Mouse (Mus musculus) midbrain, embryonic 14.5 days (tissue): Measurements from ENCODE around the gene E030018B13Rik. TPM values are rescaled to one million over a fixed set of nuclear protein-coding genes. Genes with fewer than 3 reads are reported as not detected.

Experiments
- ATAC-seq: fragments of 200-750 bp; cut with Nextera tagmentation; 2 replicates; pipeline ENCODE4 v1.8.0; 2017; ENCODE audit warnings: moderate number of reproducible peaks, moderate library complexity; ENCODE audit not compliant: low FRiP score, low TSS enrichment
- DNase-seq: peaks from one replicate; pipeline ENCODE4 v3.0.0-alpha.2; 2015
- H3K27ac ChIP-seq: fragments of 300-500 bp; sonication (generic); replicated peaks from 2 replicates; pipeline ENCODE4 v1.5.1; 2014; ENCODE audit warnings: mild to moderate bottlenecking, low read depth, low read length, moderate library complexity
- H3K27me3 ChIP-seq: fragments of 300-500 bp; sonication (generic); 2 replicates; pipeline ENCODE4 v1.6.1; 2014; ENCODE audit warnings: low read length, control low read depth, mixed read lengths; ENCODE audit not compliant: control insufficient read depth, insufficient read depth
- H3K36me3 ChIP-seq: fragments of 300-500 bp; sonication (generic); 2 replicates; pipeline ENCODE4 v1.6.1; 2014; ENCODE audit warnings: low read length, control low read depth; ENCODE audit not compliant: control insufficient read depth, insufficient read depth
- H3K4me1 ChIP-seq: fragments of 300-500 bp; sonication (generic); 2 replicates; pipeline ENCODE4 v1.6.1; 2014; ENCODE audit warnings: mild to moderate bottlenecking, antibody characterized with exemption, low read length, control low read depth; ENCODE audit not compliant: control insufficient read depth, insufficient read depth
- H3K4me2 ChIP-seq: fragments of 300-500 bp; sonication (generic); 2 replicates; pipeline ENCODE4 v1.6.1; 2014; ENCODE audit warnings: mild to moderate bottlenecking, low read length, moderate library complexity
- H3K4me3 ChIP-seq: fragments of 300-500 bp; sonication (generic); replicated peaks from 2 replicates; pipeline ENCODE4 v1.5.1; 2014; ENCODE audit warnings: low read depth, low read length
- H3K9ac ChIP-seq: fragments of 300-500 bp; sonication (generic); replicated peaks from 2 replicates; pipeline ENCODE4 v1.6.1; 2014; ENCODE audit warnings: mild to moderate bottlenecking, low read length, moderate library complexity
- H3K9me3 ChIP-seq: fragments of 300-500 bp; sonication (generic); 2 replicates; pipeline ENCODE4 v1.6.1; 2016; ENCODE audit warnings: low read length, control low read depth, mixed read lengths; ENCODE audit not compliant: control insufficient read depth
- WGBS: fragments of 180-500 bp; shearing (Covaris S2); extraction: QIAGEN DNeasy Blood & Tissue Kit; methylation state at CpG from one replicate; pipeline ENCODE4 v1.1.7; 2014; 5-methylcytosine and 5-hydroxymethylcytosine counted together
- polyA plus RNA-seq: library from polyadenylated mRNA; unstranded; fragments of >200 nt; fragmentation: Nextera tagmentation; extraction: Ambion mirVana; gene quantifications from 2 replicates; pipeline ENCODE4 v1.2.1, GENCODE M21; 2014

Gene E030018B13Rik
- polyA plus RNA-seq, 1 experiment from 2014 or later: not detected

DNA sequence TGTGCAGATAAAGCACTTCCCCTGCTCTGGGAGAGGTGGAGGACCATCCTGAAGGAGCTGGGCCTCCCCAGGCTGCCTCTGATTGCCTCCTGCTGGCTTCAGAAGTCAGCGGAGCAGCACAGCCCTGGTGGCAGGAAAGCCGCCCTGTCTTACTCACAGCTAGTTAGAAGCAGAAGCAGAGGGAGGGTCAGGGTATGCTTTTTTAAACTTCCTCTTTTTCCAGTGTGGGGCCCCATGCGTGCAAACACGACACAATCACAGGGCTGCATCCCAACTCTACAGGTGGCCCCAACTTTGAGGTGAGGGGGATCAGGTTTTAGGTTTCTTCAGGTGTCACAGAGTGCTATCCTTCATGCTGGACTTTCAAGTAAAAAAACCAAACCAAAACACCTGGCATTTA is 5.7 kb upstream of the E030018B13Rik start:
- ATAC-seq: no peak
- no peak overlapping the region for H3K9ac ChIP-seq
- DNase-seq: no peak
- H3K4me1 ChIP-seq: peaks cover 32% of the 10 kb centered on the region
- H3K4me3 ChIP-seq: no peak overlapping the region
- no peaks in the 10 kb centered on the region for H3K36me3 ChIP-seq
- no peaks in the 10 kb centered on the region for H3K27me3 ChIP-seq
- no peaks in the 10 kb centered on the region for H3K9me3 ChIP-seq
- H3K27ac ChIP-seq: no peak overlapping the region
- H3K4me2 ChIP-seq: no peak overlapping the region
- 42% methylated on average over 4 of the region's 4 CpGs for WGBS

DNA sequence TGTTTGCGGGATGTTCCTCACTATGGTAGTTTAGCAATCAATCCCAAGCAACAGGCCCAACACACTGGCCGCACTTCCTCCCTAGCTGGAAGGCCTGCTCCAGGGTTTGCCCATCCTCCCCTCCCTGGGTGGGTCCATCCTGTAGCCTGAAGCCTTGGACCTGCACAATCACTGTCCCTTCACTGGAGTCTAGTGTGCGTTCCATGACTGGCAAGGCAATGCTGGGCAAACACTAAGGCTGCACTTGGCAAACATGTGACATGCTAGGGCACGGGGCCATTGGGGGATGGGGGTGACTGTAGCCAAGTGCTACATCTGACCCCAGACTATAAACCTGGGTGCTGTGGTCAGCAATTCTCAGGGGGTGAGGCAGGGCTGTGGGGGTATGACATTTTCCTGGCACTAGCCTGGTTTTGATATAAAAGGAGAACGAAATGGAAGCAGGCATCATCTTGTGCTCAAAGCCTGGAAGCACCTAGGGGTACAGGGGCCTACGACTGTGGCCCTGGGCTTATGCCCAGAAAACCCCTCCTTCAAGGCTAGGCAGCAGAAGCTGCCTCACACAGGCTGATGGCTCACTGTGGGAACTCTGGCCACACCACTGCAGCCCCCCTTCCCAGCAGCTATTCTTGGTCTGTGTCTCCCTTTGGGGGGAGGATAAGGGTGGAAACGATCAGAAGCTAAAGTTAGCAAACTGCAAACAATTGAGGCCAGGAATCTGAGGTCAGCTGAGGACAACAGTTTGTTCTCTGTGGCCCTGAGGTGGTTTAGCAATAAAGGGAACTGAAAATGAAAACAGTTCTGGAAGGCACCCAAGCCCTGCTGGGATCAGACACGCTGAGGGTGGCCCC is 5.0 kb upstream of the E030018B13Rik start:
- Histone ChIP-seq H3K4me3 (no peak overlapping the region), H3K4me1 (peaks cover 32% of the 10 kb centered on the region), H3K27ac (peak overlapping the region; percentile 27; the same call in 1 of the 2 replicates), H3K9me3 (no peaks in the 10 kb centered on the region), H3K9ac (no peak overlapping the region), H3K27me3 (no peaks in the 10 kb centered on the region), H3K4me2 (no peak overlapping the region), H3K36me3 (no peaks in the 10 kb centered on the region)
- DNase-seq (no peak), ATAC-seq (0 out of 2 replicates have a peak, but pooled peaks have one; percentile 28)
- WGBS: 59% methylated on average over 8 of the region's 8 CpGs

DNA sequence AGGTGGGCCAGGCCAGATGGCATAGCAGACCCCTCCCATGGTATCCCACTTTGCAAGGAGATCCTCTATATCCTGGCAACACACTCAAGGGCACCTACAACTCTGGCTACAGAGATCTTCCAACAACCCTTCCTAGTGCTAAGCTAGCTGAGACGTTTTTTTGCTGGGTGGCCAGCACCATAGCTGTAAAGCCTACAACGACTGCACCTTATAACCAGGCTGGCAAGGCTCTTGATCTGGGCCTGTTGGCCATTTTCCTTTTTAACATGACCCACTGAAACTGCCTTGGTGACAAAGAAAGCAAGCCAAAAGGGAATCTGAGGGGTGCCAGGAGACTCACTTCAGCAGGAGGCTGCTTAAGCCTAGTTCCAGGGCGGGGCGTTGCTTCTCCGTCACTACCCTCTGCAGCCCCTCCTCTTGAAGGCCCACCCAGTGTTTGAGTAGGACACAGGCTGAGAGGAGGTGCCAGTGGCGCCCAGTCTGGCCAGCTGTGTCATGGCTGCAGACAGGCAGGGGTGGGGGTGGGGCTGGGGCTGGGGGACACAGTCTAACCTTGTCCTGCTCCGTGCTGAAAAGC is 4.3 kb upstream of the E030018B13Rik start:
- no peaks in the 10 kb centered on the region for H3K36me3 ChIP-seq
- ATAC-seq: 0 out of 2 replicates have a peak, but pooled peaks have one; percentile 41
- peak overlapping the region; percentile 27; the same call in 1 of the 2 replicates for H3K27ac ChIP-seq
- H3K27me3 ChIP-seq: no peaks in the 10 kb centered on the region
- H3K4me3 ChIP-seq: no peak overlapping the region
- 24% methylated on average over 7 of the region's 7 CpGs for WGBS
- H3K4me1 ChIP-seq: peaks cover 32% of the 10 kb centered on the region
- H3K9me3 ChIP-seq: no peaks in the 10 kb centered on the region
- no peak overlapping the region for H3K9ac ChIP-seq
- H3K4me2 ChIP-seq: no peak overlapping the region
- DNase-seq: no peak

DNA sequence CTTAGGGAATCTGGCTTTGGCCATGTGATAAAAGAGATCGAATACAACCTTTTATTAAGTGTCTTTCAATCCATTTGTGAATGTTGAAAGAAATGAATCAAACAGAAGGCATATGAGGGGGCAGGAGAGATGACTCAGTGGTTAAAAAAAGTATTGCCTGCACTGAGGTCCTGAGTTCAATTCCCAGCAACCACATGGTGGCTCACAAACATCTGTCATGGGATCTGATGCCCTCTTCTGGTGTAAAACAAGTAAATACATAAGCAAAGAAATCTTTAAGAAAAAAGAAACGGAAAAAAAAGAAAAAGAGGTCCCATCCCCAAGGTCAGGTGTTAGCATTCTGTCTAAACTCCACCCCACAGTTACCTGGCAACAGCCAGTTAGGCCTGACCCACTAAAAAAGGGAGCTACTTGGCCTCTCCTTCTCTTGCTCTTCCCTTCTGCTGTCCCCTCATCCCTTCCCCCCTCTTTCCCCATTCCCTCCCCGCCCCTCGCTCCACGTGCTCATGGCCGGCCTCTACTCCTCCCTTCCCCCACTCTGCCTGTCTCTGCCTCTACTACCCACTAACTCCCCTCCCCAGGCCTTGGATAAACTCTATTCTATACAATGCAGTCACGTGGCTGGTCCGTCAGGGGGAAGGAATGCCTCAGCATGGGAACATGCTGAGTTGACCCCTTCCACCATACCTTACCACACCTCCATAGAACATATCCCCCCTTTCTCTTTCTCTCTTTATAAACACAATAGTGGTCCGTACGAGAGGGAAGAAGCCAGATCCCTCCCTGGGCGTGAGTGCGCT is 3.5 kb upstream of the E030018B13Rik start:
- 0 out of 2 replicates have a peak overlapping the region, but pooled peaks have one; percentile 27 for H3K27ac ChIP-seq
- no peak overlapping the region for H3K4me3 ChIP-seq
- 18% methylated on average over 12 of the region's 12 CpGs for WGBS
- H3K9ac ChIP-seq: no peak overlapping the region
- no peaks in the 10 kb centered on the region for H3K36me3 ChIP-seq
- H3K9me3 ChIP-seq: no peaks in the 10 kb centered on the region
- DNase-seq (no peak), ATAC-seq (no peak)
- H3K27me3 ChIP-seq: no peaks in the 10 kb centered on the region
- H3K4me1 ChIP-seq: peaks cover 29% of the 10 kb centered on the region
- no peak overlapping the region for H3K4me2 ChIP-seq

DNA sequence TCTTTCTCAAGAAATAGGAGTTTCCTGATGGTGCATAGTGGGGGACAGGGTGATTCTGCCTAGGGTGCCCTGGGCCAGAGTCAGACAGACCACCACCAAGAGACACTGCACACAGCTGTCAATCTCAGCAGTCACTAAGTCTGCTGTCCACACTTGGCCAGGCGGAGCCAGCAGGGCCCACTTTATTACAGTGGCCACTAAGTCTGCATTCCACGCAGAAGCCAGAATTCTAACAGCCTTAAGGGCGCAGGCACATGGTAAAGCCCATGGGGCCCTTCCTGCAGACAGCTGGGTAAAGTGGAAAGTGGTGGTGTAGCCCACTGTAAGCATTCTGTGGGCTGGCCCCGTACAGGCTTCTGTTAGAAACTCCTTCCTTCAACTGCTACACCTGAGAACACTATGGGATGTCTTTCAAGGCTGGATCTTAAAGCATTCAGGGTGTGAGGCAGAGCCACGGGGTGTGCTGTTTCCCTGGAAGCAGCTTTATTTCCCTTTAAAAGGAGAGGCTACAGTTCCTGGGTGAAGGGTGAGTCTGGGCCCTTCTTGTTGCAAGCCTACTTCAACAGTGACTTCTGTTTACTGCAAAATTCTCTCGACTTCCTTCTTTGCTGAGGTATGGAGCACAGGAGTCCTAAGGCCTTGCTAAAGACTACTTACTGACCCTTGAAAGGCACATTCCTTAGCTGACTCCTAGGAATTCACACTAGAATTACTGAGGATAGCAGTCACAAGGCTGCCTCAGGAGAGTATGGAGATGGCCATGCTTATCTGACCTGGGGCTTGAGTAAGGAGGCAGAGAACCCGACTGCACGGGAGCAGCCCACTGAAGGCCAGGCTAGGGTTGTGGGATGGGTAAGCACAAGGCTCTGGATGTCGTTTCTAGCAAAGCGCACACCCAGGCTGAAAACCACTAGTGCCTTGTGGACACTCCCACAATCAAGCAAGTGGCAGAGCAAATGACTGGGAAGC is 2.6 kb upstream of the E030018B13Rik start:
- no peaks in the 10 kb centered on the region for H3K27me3 ChIP-seq
- ATAC-seq: no peak
- peaks cover 20% of the 10 kb centered on the region for H3K4me1 ChIP-seq
- no peak overlapping the region for H3K4me3 ChIP-seq
- DNase-seq: no peak
- no peaks in the 10 kb centered on the region for H3K36me3 ChIP-seq
- no peak overlapping the region for H3K9ac ChIP-seq
- WGBS: 42% methylated on average over 10 of the region's 10 CpGs
- no peak overlapping the region for H3K27ac ChIP-seq
- no peaks in the 10 kb centered on the region for H3K9me3 ChIP-seq
- H3K4me2 ChIP-seq: no peak overlapping the region

- no peaks in the 10 kb centered on the region for H3K27me3 ChIP-seq
- 100% methylated on average over 2 of the region's 2 CpGs for WGBS
- H3K4me1 ChIP-seq: peaks cover 20% of the 10 kb centered on the region
- no peak overlapping the region for H3K27ac ChIP-seq
- H3K4me2 ChIP-seq: no peak overlapping the region
- no peak overlapping the region for H3K4me3 ChIP-seq
- ATAC-seq (no peak), DNase-seq (no peak)
- no peaks in the 10 kb centered on the region for H3K9me3 ChIP-seq
- no peak overlapping the region for H3K9ac ChIP-seq
- no peaks in the 10 kb centered on the region for H3K36me3 ChIP-seq
Measured at GRCm38 (mm10) chr7:63914891-63915290, 1.8 kb upstream of the E030018B13Rik start.

DNA sequence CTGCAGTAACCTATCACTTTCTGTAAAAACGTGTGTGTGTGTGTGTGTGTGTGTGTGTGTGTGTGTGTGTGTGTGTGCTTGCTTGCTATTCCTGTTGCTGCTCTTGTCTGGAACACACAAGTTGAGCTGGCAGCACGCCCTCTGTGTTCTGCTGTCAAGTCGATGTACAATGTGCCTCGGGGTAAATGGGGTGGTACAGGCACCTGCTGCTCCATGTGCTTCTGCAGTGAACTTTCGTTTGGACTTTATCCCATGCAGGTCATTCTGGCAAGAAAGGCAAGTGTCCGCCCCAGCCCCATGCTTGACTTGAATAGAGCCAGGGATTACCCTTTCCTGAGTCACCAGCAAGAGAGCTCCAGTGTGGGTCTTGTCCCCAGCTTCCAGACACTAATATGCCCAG is 1.0 kb downstream of the E030018B13Rik start:
- no peaks in the 10 kb centered on the region for H3K27me3 ChIP-seq
- no peaks in the 10 kb centered on the region for H3K36me3 ChIP-seq
- no peak overlapping the region for H3K4me3 ChIP-seq
- peaks cover 9% of the 10 kb centered on the region for H3K4me1 ChIP-seq
- no peak overlapping the region for H3K4me2 ChIP-seq
- 66% methylated on average over 6 of the region's 6 CpGs for WGBS
- H3K9me3 ChIP-seq: no peaks in the 10 kb centered on the region
- DNase-seq (peak; percentile 44), ATAC-seq (no peak)
- no peak overlapping the region for H3K9ac ChIP-seq
- H3K27ac ChIP-seq: no peak overlapping the region
